Comparison of ENCODE assay signal across 8 mouse cellular contexts in genomic region chr8:19979536-19980345, GRCm38 (mm10).
DNase-seq lines count a peak whose midpoint lies in the region; ATAC-seq lines count a peak whose summit lies in the region.

No protein-coding gene starts in this region.

- WGBS in heart, embryonic 15.5 days = 8% methylated on average over 42 of the region's 42 CpGs

- H3K27ac ChIP-seq in heart, embryonic 15.5 days = no peak overlapping the region

- H3K27me3 ChIP-seq in heart, embryonic 15.5 days = no peaks in the 10 kb centered on the region

- peak overlapping the region; percentile 74 for H3K9ac ChIP-seq in heart, embryonic 15.5 days

- H3K4me3 ChIP-seq in heart, embryonic 15.5 days = peak overlapping the region; percentile 65

- DNase-seq in c-Kit-positive CD71-negative TER-119-negative erythroid progenitor cells, embryonic 14.5 days (ENCODE audit: low read depth) = peak; percentile 67
- peak; percentile 66 for DNase-seq in fibroblast of lung, adult 2 months (ENCODE audit: low read depth)
- DNase-seq in kidney, postnatal 14 days = peak; percentile 70
- peak; percentile 75 for DNase-seq in lung, adult 18-20 months
- DNase-seq in testis, postnatal 14 days (ENCODE audit: low spot score) = peak; percentile 69

- H3K4me1 ChIP-seq in heart, embryonic 15.5 days (replicated peaks) = peaks cover 2% of the 10 kb centered on the region; the same call in 1 of the 2 replicates

- peak; percentile 97 for ATAC-seq in CD4-positive, CD25-positive, alpha-beta regulatory T cell, adult 4 months
- ATAC-seq in heart, embryonic 15.5 days (replicated peaks; ENCODE audit: insufficient number of reproducible peaks, insufficient read depth, low FRiP score, low read depth) = peak; percentile 83
- peak; percentile 58; the same call in 1 of the 2 replicates for ATAC-seq in neutrophil, adult 5-6 weeks (ENCODE audit: extremely low read depth, insufficient number of reproducible peaks, low FRiP score, poor library complexity, severe bottlenecking)

- 0 out of 2 replicates have a peak, but pooled peaks cover 4% of the 10 kb centered on the region for H3K9me3 ChIP-seq in heart, embryonic 15.5 days (replicated peaks)

- H3K36me3 ChIP-seq in heart, embryonic 15.5 days = peaks cover 12% of the 10 kb centered on the region

- H3K4me2 ChIP-seq in heart, embryonic 15.5 days = peak overlapping the region; percentile 88
